Mouse (Mus musculus) myocyte (in vitro differentiated cells): Measurements from ENCODE around the gene Ing4.

Experiments
- MYOG ChIP-seq, 3 experiments: IDR thresholded peaks; one replicate each; pipeline ENCODE4 v1.6.1; 2011; ENCODE audit warnings: control low read depth in 2 of 3, low read depth in 2 of 3, mild to moderate bottlenecking in 2 of 3; ENCODE audit not compliant: insufficient read length in 2 of 3, control insufficient read depth in 1 of 3, insufficient read depth in 1 of 3
- POLR2A ChIP-seq: IDR thresholded peaks from one replicate; pipeline ENCODE4 v1.6.1; 2011; ENCODE audit warnings: low read depth, mild to moderate bottlenecking, control low read depth, moderate library complexity; ENCODE audit not compliant: insufficient read length

GRCm38 (mm10) chr6:125081394-125081793, 41.8 kb downstream of the Ing4 start:
- TF ChIP-seq MYOG (IDR thresholded peaks at IDR 0.05; ENCODE audit: control insufficient read depth in 1 of 3, insufficient read depth in 1 of 3, insufficient read length in 2 of 3, low read depth in 2 of 3) (no peak), POLR2A (no peak)
